Mouse (Mus musculus): ENCODE measurements around the gene Fbxw9. TPM values are rescaled to one million over a fixed set of nuclear protein-coding genes. Genes with fewer than 3 reads are reported as not detected.
A peak's percentile ranks its signal among the peaks of the same experiment; 100 is the strongest.

The Fbxw9 gene
- polyA plus RNA-seq, 1 experiment, result 52.5 TPM

- Histone ChIP-seq H3K27me3 (ENCODE audit: control insufficient read depth, insufficient read depth, low read length) (no peaks in the 10 kb centered on the region), H3K4me1 (ENCODE audit: control insufficient read depth, insufficient read depth, insufficient read length, low read length) (peaks cover 8% of the 10 kb centered on the region; the same call in 1 of the 2 replicates), H3K36me3 (ENCODE audit: control insufficient read depth, insufficient read depth, low read length) (peaks cover 26% of the 10 kb centered on the region), H3K4me3 (ENCODE audit: low read depth, low read length) (no peak overlapping the region), H3K27ac (ENCODE audit: insufficient read depth, low read depth, low read length) (no peak overlapping the region)
- WGBS, result 61% methylated on average over 4 of the region's 4 CpGs
- TF ChIP-seq POLR2A (IDR thresholded peaks at IDR 0.05; ENCODE audit: low read depth, low read length) (no peak), CTCF (IDR thresholded peaks at IDR 0.05; ENCODE audit: extremely low read depth, insufficient read length, insufficient replicate concordance, low read depth, low read length) (no peak)
These were observed 27.1 kb upstream of the Fbxw9 start for GRCm38 (mm10) chr8:85032622-85033311.

GRCm38 (mm10) chr8:85033867-85034266, 26.0 kb upstream of the Fbxw9 start:
- H3K4me1 ChIP-seq (ENCODE audit: control insufficient read depth, insufficient read depth, insufficient read length, low read length), result peaks cover 6% of the 10 kb centered on the region; the same call in 1 of the 2 replicates
- H3K4me3 ChIP-seq (ENCODE audit: low read depth, low read length), result no peak overlapping the region
- H3K27ac ChIP-seq (ENCODE audit: insufficient read depth, low read depth, low read length), result no peak overlapping the region
- TF ChIP-seq POLR2A (IDR thresholded peaks at IDR 0.05; ENCODE audit: low read depth, low read length) (no peak), CTCF (IDR thresholded peaks at IDR 0.05; ENCODE audit: extremely low read depth, insufficient read length, insufficient replicate concordance, low read depth, low read length) (no peak)
- peaks cover 26% of the 10 kb centered on the region for H3K36me3 ChIP-seq (ENCODE audit: control insufficient read depth, insufficient read depth, low read length)
- WGBS, result 47% methylated on average over 1 of the region's 1 CpGs
- no peaks in the 10 kb centered on the region for H3K27me3 ChIP-seq (ENCODE audit: control insufficient read depth, insufficient read depth, low read length)

DNA sequence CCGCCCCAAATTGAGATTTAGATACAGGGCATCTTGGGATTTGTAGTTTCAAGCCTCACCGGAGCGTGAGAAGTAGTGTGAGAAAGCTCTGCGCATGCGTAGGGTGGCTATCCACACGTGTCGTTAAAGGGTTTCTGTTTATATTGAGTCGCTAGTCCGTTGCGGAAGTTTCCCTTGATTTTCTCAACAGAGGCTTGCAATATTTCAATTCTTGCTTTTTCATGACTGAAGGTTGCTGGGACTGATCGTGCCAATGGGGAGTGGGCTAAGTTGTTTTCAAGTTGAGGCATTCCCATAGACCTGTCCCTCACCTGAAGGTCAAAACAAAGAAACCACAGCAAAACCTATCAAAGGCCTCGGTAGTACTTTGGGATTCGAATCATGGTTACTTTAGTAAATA, 25.1 kb upstream of the Fbxw9 start:
- Histone ChIP-seq H3K36me3 (ENCODE audit: control insufficient read depth, insufficient read depth, low read length) (peaks cover 24% of the 10 kb centered on the region), H3K27ac (ENCODE audit: insufficient read depth, low read depth, low read length) (peak overlapping the region; percentile 50), H3K27me3 (ENCODE audit: control insufficient read depth, insufficient read depth, low read length) (no peaks in the 10 kb centered on the region), H3K4me3 (ENCODE audit: low read depth, low read length) (no peak overlapping the region; the same call in 1 of the 2 replicates), H3K4me1 (ENCODE audit: control insufficient read depth, insufficient read depth, insufficient read length, low read length) (peaks cover 6% of the 10 kb centered on the region; the same call in 1 of the 2 replicates)
- WGBS, result under 1% methylated on average over 13 of the region's 13 CpGs
- TF ChIP-seq POLR2A (IDR thresholded peaks at IDR 0.05; ENCODE audit: low read depth, low read length), result no peak
- no peak for TF ChIP-seq CTCF (IDR thresholded peaks at IDR 0.05; ENCODE audit: extremely low read depth, insufficient read length, insufficient replicate concordance, low read depth, low read length)

GRCm38 (mm10) chr8:85035165-85035727, 24.6 kb upstream of the Fbxw9 start:
- peaks cover 6% of the 10 kb centered on the region; the same call in 1 of the 2 replicates for H3K4me1 ChIP-seq (ENCODE audit: control insufficient read depth, insufficient read depth, insufficient read length, low read length)
- WGBS, result 3% methylated on average over 12 of the region's 12 CpGs
- H3K4me3 ChIP-seq (ENCODE audit: low read depth, low read length), result peak overlapping the region; percentile 79
- H3K27ac ChIP-seq (ENCODE audit: insufficient read depth, low read depth, low read length), result peak overlapping the region; percentile 84
- TF ChIP-seq CTCF (IDR thresholded peaks at IDR 0.05; ENCODE audit: extremely low read depth, insufficient read length, insufficient replicate concordance, low read depth, low read length) (no peak), POLR2A (IDR thresholded peaks at IDR 0.05; ENCODE audit: low read depth, low read length) (no peak)
- H3K36me3 ChIP-seq (ENCODE audit: control insufficient read depth, insufficient read depth, low read length), result peaks cover 20% of the 10 kb centered on the region
- H3K27me3 ChIP-seq (ENCODE audit: control insufficient read depth, insufficient read depth, low read length), result no peaks in the 10 kb centered on the region

GRCm38 (mm10) chr8:85035728-85036310, 24.0 kb upstream of the Fbxw9 start:
- no peak for TF ChIP-seq POLR2A (IDR thresholded peaks at IDR 0.05; ENCODE audit: low read depth, low read length)
- no peak for TF ChIP-seq CTCF (IDR thresholded peaks at IDR 0.05; ENCODE audit: extremely low read depth, insufficient read length, insufficient replicate concordance, low read depth, low read length)
- under 1% methylated on average over 15 of the region's 15 CpGs for WGBS
- peak overlapping the region; percentile 84 for H3K27ac ChIP-seq (ENCODE audit: insufficient read depth, low read depth, low read length)
- peak overlapping the region; percentile 79 for H3K4me3 ChIP-seq (ENCODE audit: low read depth, low read length)
- H3K27me3 ChIP-seq (ENCODE audit: control insufficient read depth, insufficient read depth, low read length), result no peaks in the 10 kb centered on the region
- peaks cover 6% of the 10 kb centered on the region; the same call in 1 of the 2 replicates for H3K4me1 ChIP-seq (ENCODE audit: control insufficient read depth, insufficient read depth, insufficient read length, low read length)
- peaks cover 20% of the 10 kb centered on the region for H3K36me3 ChIP-seq (ENCODE audit: control insufficient read depth, insufficient read depth, low read length)

DNA sequence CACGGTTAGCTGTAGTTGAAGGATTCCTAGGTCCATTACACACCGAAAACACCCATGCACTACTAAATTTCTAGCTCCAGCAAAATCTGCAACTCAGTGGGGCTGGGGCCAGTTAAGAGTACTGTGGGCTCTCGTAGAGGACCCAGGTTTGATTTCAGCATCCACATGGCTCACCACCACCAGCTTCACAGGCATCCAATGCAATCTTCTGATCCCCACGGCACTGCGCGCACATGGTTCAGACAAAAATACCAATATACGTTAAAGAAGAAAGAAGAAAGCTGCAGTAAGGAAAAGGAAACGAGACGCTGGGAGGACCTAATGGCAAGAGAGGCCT, 23.5 kb upstream of the Fbxw9 start:
- peak overlapping the region; percentile 79 for H3K4me3 ChIP-seq (ENCODE audit: low read depth, low read length)
- under 1% methylated on average over 9 of the region's 9 CpGs for WGBS
- peaks cover 6% of the 10 kb centered on the region; the same call in 1 of the 2 replicates for H3K4me1 ChIP-seq (ENCODE audit: control insufficient read depth, insufficient read depth, insufficient read length, low read length)
- peaks cover 19% of the 10 kb centered on the region for H3K36me3 ChIP-seq (ENCODE audit: control insufficient read depth, insufficient read depth, low read length)
- no peak for TF ChIP-seq CTCF (IDR thresholded peaks at IDR 0.05; ENCODE audit: extremely low read depth, insufficient read length, insufficient replicate concordance, low read depth, low read length)
- peak overlapping the region; percentile 84 for H3K27ac ChIP-seq (ENCODE audit: insufficient read depth, low read depth, low read length)
- H3K27me3 ChIP-seq (ENCODE audit: control insufficient read depth, insufficient read depth, low read length), result no peaks in the 10 kb centered on the region

- WGBS, result 2% methylated on average over 59 of the region's 59 CpGs
- TF ChIP-seq CTCF (IDR thresholded peaks at IDR 0.05; ENCODE audit: extremely low read depth, insufficient read length, insufficient replicate concordance, low read depth, low read length), result no peak
- no peak for TF ChIP-seq POLR2A (IDR thresholded peaks at IDR 0.05; ENCODE audit: low read depth, low read length)
- H3K27me3 ChIP-seq (ENCODE audit: control insufficient read depth, insufficient read depth, low read length), result no peaks in the 10 kb centered on the region
These were observed 23.0 kb upstream of the Fbxw9 start, which contains the start of gene Tnpo2 for GRCm38 (mm10) chr8:85036718-85037365. Gene Tnpo2, plus strand, starts transcription at chr8:85036915.

More at GRCm38 (mm10) chr8:85036718-85037365, 23.0 kb upstream of the Fbxw9 start, which contains the start of gene Tnpo2:
- Histone ChIP-seq H3K4me3 (ENCODE audit: low read depth, low read length) (peak within 1 kb of the TSS; percentile 93), H3K36me3 (ENCODE audit: control insufficient read depth, insufficient read depth, low read length) (peaks cover 16% of the 10 kb centered on the region), H3K27ac (ENCODE audit: insufficient read depth, low read depth, low read length) (peak within 1 kb of the TSS; percentile 85), H3K4me1 (ENCODE audit: control insufficient read depth, insufficient read depth, insufficient read length, low read length) (peaks cover 6% of the 10 kb centered on the region; the same call in 1 of the 2 replicates)

Measured in small intestine, adult 2 months (tissue).